Mouse (Mus musculus) liver, embryonic 14.5 days (tissue): ENCODE data around the gene Adrb1. TPM values are rescaled to one million over a fixed set of nuclear protein-coding genes. Genes with fewer than 3 reads are reported as not detected.

Experiments used
- ATAC-seq: fragments of 200-750 bp; cut with Nextera tagmentation; 2 replicates; pipeline ENCODE4 v1.8.0; 2017; ENCODE audit warnings: moderate number of reproducible peaks, mild to moderate bottlenecking, moderate library complexity; ENCODE audit not compliant: insufficient read depth
- DNase-seq, 3 experiments: peaks; one replicate each; pipeline ENCODE4 v3.0.0-alpha.2; 2012 to 2013; ENCODE audit warnings: low read depth in 3 of 3, low spot score in 3 of 3
- H3K27ac ChIP-seq: fragments of 300-500 bp; sonication (generic); 2 replicates; pipeline ENCODE4 v1.5.1; 2014; ENCODE audit warnings: moderate library complexity, mild to moderate bottlenecking, control low read depth, inconsistent platforms
- H3K27me3 ChIP-seq: fragments of 300-500 bp; sonication (generic); 2 replicates; pipeline ENCODE4 v1.6.1; 2014; ENCODE audit warnings: mild to moderate bottlenecking, low read length, moderate library complexity; ENCODE audit not compliant: control insufficient read depth, insufficient read depth
- H3K36me3 ChIP-seq: fragments of 300-500 bp; sonication (generic); replicated peaks from 2 replicates; pipeline ENCODE4 v1.6.1; 2014; ENCODE audit warnings: low read depth; ENCODE audit not compliant: control insufficient read depth, insufficient read depth
- H3K4me1 ChIP-seq, 2 experiments: fragments of 200-500 bp in 1 of 2; fragments of 300-500 bp in 1 of 2; sonication (generic) in 1 of 2; replicated peaks; 2 replicates each; pipeline ENCODE4 v1.6.1; 2012 to 2014; ENCODE audit warnings: antibody characterized with exemption in 1 of 2, inconsistent platforms in 1 of 2, low read length in 1 of 2; ENCODE audit not compliant: control insufficient read depth in 2 of 2, insufficient read depth in 2 of 2
- H3K4me2 ChIP-seq: fragments of 300-500 bp; sonication (generic); 2 replicates; pipeline ENCODE4 v1.6.1; 2014; ENCODE audit warnings: low read depth, mild to moderate bottlenecking, control low read depth, moderate library complexity
- H3K4me3 ChIP-seq, 2 experiments: fragments of 200-500 bp in 1 of 2; fragments of 300-500 bp in 1 of 2; sonication (generic) in 1 of 2; 2 replicates each; pipeline ENCODE4 v1.5.1; 2012 to 2014; ENCODE audit warnings: low read depth in 2 of 2, low read length in 2 of 2, mild to moderate bottlenecking in 2 of 2, control low read depth in 1 of 2, inconsistent platforms in 1 of 2, moderate library complexity in 1 of 2; ENCODE audit not compliant: insufficient read depth in 1 of 2
- H3K9ac ChIP-seq: fragments of 300-500 bp; sonication (generic); replicated peaks from 2 replicates; pipeline ENCODE4 v1.6.1; 2014; ENCODE audit warnings: mild to moderate bottlenecking, control low read depth, moderate library complexity
- H3K9me3 ChIP-seq: fragments of 300-500 bp; sonication (generic); 2 replicates; pipeline ENCODE4 v1.6.1; 2016; ENCODE audit warnings: low read length, mixed read lengths; ENCODE audit not compliant: control insufficient read depth
- CTCF ChIP-seq: IDR thresholded peaks from 2 replicates; pipeline ENCODE4 v1.5.1; 2016; ENCODE audit warnings: antibody characterized with exemption, low read depth, control low read depth
- EP300 ChIP-seq: IDR thresholded peaks from 2 replicates; pipeline ENCODE4 v1.6.1; 2016; ENCODE audit warnings: antibody characterized with exemption, low read depth
- WGBS: fragments of 180-500 bp; shearing (Covaris S2); extraction: QIAGEN DNeasy Blood & Tissue Kit; methylation state at CpG from one replicate; pipeline ENCODE4 v1.1.7; 2014; ENCODE audit not compliant: insufficient replicate concordance; 5-methylcytosine and 5-hydroxymethylcytosine counted together
- polyA plus RNA-seq, 2 experiments: library from polyadenylated mRNA; depleted of rRNA in 1 of 2; stranded (reverse) in 1 of 2; unstranded in 1 of 2; fragments of >200 nt; fragmentation: Nextera tagmentation in 1 of 2; extraction: Ambion mirVana in 1 of 2; gene quantifications; 2 replicates each; pipeline versions ENCODE4 v1.2.1 to v1.2.3; 2012 to 2014

Gene Adrb1
- polyA plus RNA-seq, 2 experiments: 0.20 to 0.30 TPM

GRCm38 (mm10) chr19:56702039-56702438 lies 20.0 kb upstream of the Adrb1 start:
- no peak overlapping the region for H3K4me2 ChIP-seq
- H3K36me3 ChIP-seq: no peaks in the 10 kb centered on the region
- no peaks in the 10 kb centered on the region; a peak in 1 of 4 replicates for H3K4me1 ChIP-seq
- DNase-seq (no peak), ATAC-seq (no peak)
- H3K4me3 ChIP-seq: no peak overlapping the region
- no peak overlapping the region for H3K27ac ChIP-seq
- H3K9me3 ChIP-seq: no peaks in the 10 kb centered on the region
- WGBS: 69% methylated on average over 6 of the region's 6 CpGs
- H3K9ac ChIP-seq: no peak overlapping the region
- H3K27me3 ChIP-seq: no peaks in the 10 kb centered on the region
- TF ChIP-seq EP300 (no peak), CTCF (no peak)

- Histone ChIP-seq H3K4me1 (no peaks in the 10 kb centered on the region; a peak in 1 of 4 replicates), H3K9ac (no peak overlapping the region), H3K4me3 (no peak overlapping the region), H3K36me3 (no peaks in the 10 kb centered on the region), H3K9me3 (no peaks in the 10 kb centered on the region), H3K4me2 (no peak overlapping the region), H3K27ac (no peak overlapping the region), H3K27me3 (no peaks in the 10 kb centered on the region)
- ATAC-seq (no peak), DNase-seq (peak in 1 of 3 experiments; percentile 14)
- no peak for TF ChIP-seq CTCF
- TF ChIP-seq EP300: no peak
- 30% methylated on average over 12 of the region's 12 CpGs for WGBS
Measured at GRCm38 (mm10) chr19:56703238-56704097, 18.5 kb upstream of the Adrb1 start.

GRCm38 (mm10) chr19:56705026-56705675 lies 16.8 kb upstream of the Adrb1 start:
- H3K27ac ChIP-seq: no peak overlapping the region
- TF ChIP-seq EP300 (no peak), CTCF (no peak)
- ATAC-seq: no peak
- H3K4me1 ChIP-seq: no peaks in the 10 kb centered on the region; a peak in 1 of 4 replicates
- H3K4me2 ChIP-seq: no peak overlapping the region
- WGBS: 58% methylated on average over 8 of the region's 8 CpGs
- no peaks in the 10 kb centered on the region for H3K36me3 ChIP-seq
- no peak overlapping the region for H3K4me3 ChIP-seq
- no peaks in the 10 kb centered on the region for H3K27me3 ChIP-seq
- no peak for DNase-seq
- H3K9me3 ChIP-seq: no peaks in the 10 kb centered on the region
- no peak overlapping the region for H3K9ac ChIP-seq

GRCm38 (mm10) chr19:56708794-56709193 lies 13.2 kb upstream of the Adrb1 start:
- 41% methylated on average over 2 of the region's 2 CpGs for WGBS
- no peak for ATAC-seq

More at GRCm38 (mm10) chr19:56708794-56709193, 13.2 kb upstream of the Adrb1 start:
- TF ChIP-seq EP300: no peak
- TF ChIP-seq CTCF: no peak
- no peak overlapping the region for H3K4me2 ChIP-seq
- H3K27me3 ChIP-seq: no peaks in the 10 kb centered on the region
- H3K9me3 ChIP-seq: no peaks in the 10 kb centered on the region
- no peak overlapping the region for H3K9ac ChIP-seq
- H3K4me3 ChIP-seq: no peak overlapping the region
- H3K36me3 ChIP-seq: no peaks in the 10 kb centered on the region
- no peak overlapping the region for H3K27ac ChIP-seq
- H3K4me1 ChIP-seq: no peaks in the 10 kb centered on the region; a peak in 1 of 4 replicates
- no peak for DNase-seq
